Mouse (Mus musculus) ES-Bruce4 (cell line): Measurements from ENCODE around the gene Tgm3. TPM values are rescaled to one million over a fixed set of nuclear protein-coding genes. Genes with fewer than 3 reads are reported as not detected.

ENCODE experiments used
- H3K27ac ChIP-seq: 2 replicates; pipeline ENCODE4 v1.5.1; 2012; ENCODE audit warnings: low read length, inconsistent platforms; ENCODE audit not compliant: insufficient read depth
- H3K27me3 ChIP-seq: 2 replicates; pipeline ENCODE4 v1.6.1; 2012; ENCODE audit warnings: mild to moderate bottlenecking, low read length, inconsistent platforms; ENCODE audit not compliant: control insufficient read depth, poor library complexity, insufficient read depth, severe bottlenecking
- H3K36me3 ChIP-seq: 2 replicates; pipeline ENCODE4 v1.6.1; 2012; ENCODE audit warnings: inconsistent platforms, mild to moderate bottlenecking, low read length, moderate library complexity; ENCODE audit not compliant: control insufficient read depth, poor library complexity, insufficient read depth, severe bottlenecking
- H3K4me1 ChIP-seq: one replicate; pipeline ENCODE4 v1.8.1; 2011; ENCODE audit warnings: low read length; ENCODE audit not compliant: control insufficient read depth, insufficient read depth
- H3K4me3 ChIP-seq: 2 replicates; pipeline ENCODE4 v1.5.1; 2011; ENCODE audit warnings: low read depth, mild to moderate bottlenecking, low read length
- H3K9ac ChIP-seq: 2 replicates; pipeline ENCODE4 v1.6.1; 2012; ENCODE audit warnings: low read depth, mild to moderate bottlenecking, inconsistent platforms; ENCODE audit not compliant: poor library complexity, severe bottlenecking
- H3K9me3 ChIP-seq: replicated peaks from 2 replicates; pipeline ENCODE4 v1.6.1; 2012; ENCODE audit warnings: mild to moderate bottlenecking, low read length, inconsistent platforms; ENCODE audit not compliant: control insufficient read depth, poor library complexity, insufficient read depth, severe bottlenecking
- CTCF ChIP-seq: IDR thresholded peaks from one replicate; pipeline ENCODE4 v1.8.1; 2011; ENCODE audit warnings: low read depth, low read length
- EP300 ChIP-seq: IDR thresholded peaks from 2 replicates; pipeline ENCODE4 v1.6.1; 2011; ENCODE audit warnings: low read depth, low read length; ENCODE audit not compliant: insufficient read depth
- POLR2A ChIP-seq: IDR thresholded peaks from one replicate; pipeline ENCODE4 v1.8.1; 2011; ENCODE audit warnings: low read length; ENCODE audit not compliant: insufficient read depth
- polyA plus RNA-seq: library from polyadenylated mRNA; stranded (reverse); fragments of >200 nt; gene quantifications from 2 replicates; pipeline ENCODE4 v1.2.4, GENCODE M21; 2011; ENCODE audit warnings: low read depth; ENCODE audit not compliant: missing spikeins, insufficient read depth, insufficient read length

The Tgm3 gene
- polyA plus RNA-seq, 1 experiment, result 0.33 TPM

- Histone ChIP-seq H3K9ac (no peak overlapping the region), H3K36me3 (no peaks in the 10 kb centered on the region), H3K27ac (no peak overlapping the region), H3K4me1 (no peaks in the 10 kb centered on the region), H3K27me3 (no peaks in the 10 kb centered on the region), H3K4me3 (no peak overlapping the region), H3K9me3 (no peaks in the 10 kb centered on the region)
- TF ChIP-seq POLR2A, result no peak
- no peak for TF ChIP-seq CTCF
- TF ChIP-seq EP300, result no peak
Measured at GRCm38 (mm10) chr2:129999296-129999695, 12.9 kb upstream of the Tgm3 start.

- H3K9me3 ChIP-seq, result no peaks in the 10 kb centered on the region
- no peak overlapping the region for H3K27ac ChIP-seq
- no peak overlapping the region for H3K9ac ChIP-seq
- H3K4me3 ChIP-seq, result no peak overlapping the region
- no peak for TF ChIP-seq POLR2A
- no peak for TF ChIP-seq CTCF
- no peaks in the 10 kb centered on the region for H3K4me1 ChIP-seq
- H3K36me3 ChIP-seq, result no peaks in the 10 kb centered on the region
- no peaks in the 10 kb centered on the region for H3K27me3 ChIP-seq
Measured at GRCm38 (mm10) chr2:130000601-130001000, 11.5 kb upstream of the Tgm3 start.

- TF ChIP-seq POLR2A (no peak), CTCF (no peak), EP300 (no peak)
- Histone ChIP-seq H3K4me1 (no peaks in the 10 kb centered on the region), H3K4me3 (no peak overlapping the region), H3K36me3 (no peaks in the 10 kb centered on the region), H3K27me3 (no peaks in the 10 kb centered on the region), H3K27ac (no peak overlapping the region), H3K9me3 (no peaks in the 10 kb centered on the region), H3K9ac (no peak overlapping the region)
Measured at GRCm38 (mm10) chr2:130004046-130004445, 8.1 kb upstream of the Tgm3 start.

- no peaks in the 10 kb centered on the region for H3K9me3 ChIP-seq
- H3K4me3 ChIP-seq, result no peak overlapping the region
- H3K4me1 ChIP-seq, result peaks cover 2% of the 10 kb centered on the region
- no peak overlapping the region for H3K9ac ChIP-seq
- TF ChIP-seq EP300 (no peak), POLR2A (no peak), CTCF (no peak)
- H3K27ac ChIP-seq, result no peak overlapping the region
- H3K36me3 ChIP-seq, result no peaks in the 10 kb centered on the region
- H3K27me3 ChIP-seq, result no peaks in the 10 kb centered on the region
Measured at GRCm38 (mm10) chr2:130009371-130009770, 2.8 kb upstream of the Tgm3 start.

- Histone ChIP-seq H3K4me3 (no peak overlapping the region), H3K27me3 (no peaks in the 10 kb centered on the region), H3K36me3 (no peaks in the 10 kb centered on the region), H3K9me3 (no peaks in the 10 kb centered on the region), H3K9ac (no peak overlapping the region), H3K4me1 (peaks cover 2% of the 10 kb centered on the region), H3K27ac (no peak overlapping the region)
- no peak for TF ChIP-seq CTCF
- no peak for TF ChIP-seq POLR2A
- TF ChIP-seq EP300, result no peak
Measured at GRCm38 (mm10) chr2:130013646-130014045, 1.5 kb downstream of the Tgm3 start.

GRCm38 (mm10) chr2:130015196-130015595 is 3.0 kb downstream of the Tgm3 start:
- TF ChIP-seq EP300 (no peak), CTCF (no peak), POLR2A (no peak)
- H3K36me3 ChIP-seq, result no peaks in the 10 kb centered on the region
- H3K4me3 ChIP-seq, result no peak overlapping the region
- H3K27me3 ChIP-seq, result no peaks in the 10 kb centered on the region
- peaks cover 2% of the 10 kb centered on the region for H3K4me1 ChIP-seq
- H3K9ac ChIP-seq, result no peak overlapping the region
- no peaks in the 10 kb centered on the region for H3K9me3 ChIP-seq
- no peak overlapping the region for H3K27ac ChIP-seq
